Mouse (Mus musculus) lung, postnatal 0 days (tissue): ENCODE measurements around the gene Epb41l1.

ENCODE experiments used
- CTCF ChIP-seq: IDR thresholded peaks from 2 replicates; pipeline ENCODE4 v1.5.1; 2016; ENCODE audit warnings: antibody characterized with exemption, mild to moderate bottlenecking
- EP300 ChIP-seq: IDR thresholded peaks from 2 replicates; pipeline ENCODE4 v1.6.1; 2016; ENCODE audit warnings: antibody characterized with exemption, mild to moderate bottlenecking, control low read depth

GRCm38 (mm10) chr2:156414996-156415395 is 5.7 kb upstream of the Epb41l1 start:
- TF ChIP-seq CTCF (no peak), EP300 (no peak)
